In genomic region chr2:145257332-145257731, GRCm38 (mm10) we compare ENCODE assay signal across 8 mouse cellular contexts.
DNase-seq lines count a peak whose midpoint lies in the region; ATAC-seq and TF ChIP-seq lines count a peak whose summit lies in the region.

No protein-coding gene starts in this region.

- H3K27ac ChIP-seq in embryonic facial prominence, embryonic 14.5 days (replicated peaks; ENCODE audit: low read depth, low read length): no peak overlapping the region
- no peak overlapping the region for H3K27ac ChIP-seq in embryonic facial prominence, embryonic 10.5 days (replicated peaks)
- no peak overlapping the region for H3K27ac ChIP-seq in heart, postnatal 0 days (ENCODE audit: low read depth)
- no peak overlapping the region for H3K27ac ChIP-seq in hindbrain, embryonic 10.5 days

- H3K4me2 ChIP-seq in embryonic facial prominence, embryonic 14.5 days (ENCODE audit: low read depth, low read length): no peak overlapping the region
- H3K4me2 ChIP-seq in heart, postnatal 0 days (ENCODE audit: low read depth, low read length): no peak overlapping the region

- no peak overlapping the region for H3K4me3 ChIP-seq in embryonic facial prominence, embryonic 14.5 days (ENCODE audit: low read depth, low read length)
- H3K4me3 ChIP-seq in embryonic facial prominence, embryonic 10.5 days: no peak overlapping the region
- no peak overlapping the region for H3K4me3 ChIP-seq in heart, postnatal 0 days (ENCODE audit: low read depth, low read length)
- no peak overlapping the region for H3K4me3 ChIP-seq in lung, adult 2 months (replicated peaks; ENCODE audit: extremely low read depth, low read depth, low read length)
- no peak overlapping the region for H3K4me3 ChIP-seq in hindbrain, embryonic 10.5 days

- H3K9ac ChIP-seq in embryonic facial prominence, embryonic 14.5 days (ENCODE audit: low read depth, low read length): no peak overlapping the region
- H3K9ac ChIP-seq in heart, postnatal 0 days (replicated peaks; ENCODE audit: low read depth, low read length): no peak overlapping the region

- H3K4me1 ChIP-seq in embryonic facial prominence, embryonic 14.5 days (ENCODE audit: control insufficient read depth, insufficient read depth, low read length): no peaks in the 10 kb centered on the region
- H3K4me1 ChIP-seq in embryonic facial prominence, embryonic 10.5 days: no peaks in the 10 kb centered on the region
- H3K4me1 ChIP-seq in heart, postnatal 0 days (ENCODE audit: control insufficient read depth, insufficient read depth): no peaks in the 10 kb centered on the region
- H3K4me1 ChIP-seq in lung, adult 2 months (ENCODE audit: control insufficient read depth, insufficient read depth, low read length): no peaks in the 10 kb centered on the region
- H3K4me1 ChIP-seq in hindbrain, embryonic 10.5 days (replicated peaks): no peaks in the 10 kb centered on the region

- no peak for TF ChIP-seq CTCF in heart, postnatal 0 days (IDR thresholded peaks at IDR 0.05; ENCODE audit: low read depth)
- no peak for TF ChIP-seq CTCF in lung, adult 2 months (IDR thresholded peaks at IDR 0.05; ENCODE audit: insufficient read depth, low read length)

- ATAC-seq in embryonic facial prominence, embryonic 14.5 days (ENCODE audit: low read depth): no peak
- no peak for ATAC-seq in heart, postnatal 0 days (ENCODE audit: insufficient read depth, low read depth)
- ATAC-seq in megakaryocyte, adult 5-6 weeks (ENCODE audit: poor library complexity, severe bottlenecking): no peak

- TF ChIP-seq POLR2A in lung, adult 2 months (IDR thresholded peaks at IDR 0.05; ENCODE audit: borderline replicate concordance, extremely low read depth, low read depth, low read length): no peak

- H3K9me3 ChIP-seq in embryonic facial prominence, embryonic 14.5 days (ENCODE audit: control insufficient read depth, low read length): no peaks in the 10 kb centered on the region
- H3K9me3 ChIP-seq in embryonic facial prominence, embryonic 10.5 days: no peaks in the 10 kb centered on the region
- H3K9me3 ChIP-seq in heart, postnatal 0 days (replicated peaks; ENCODE audit: control insufficient read depth, low read length): no peaks in the 10 kb centered on the region
- no peaks in the 10 kb centered on the region for H3K9me3 ChIP-seq in hindbrain, embryonic 10.5 days

- no peaks in the 10 kb centered on the region for H3K36me3 ChIP-seq in embryonic facial prominence, embryonic 14.5 days (ENCODE audit: control insufficient read depth, insufficient read depth, low read length)
- H3K36me3 ChIP-seq in embryonic facial prominence, embryonic 10.5 days (replicated peaks): no peaks in the 10 kb centered on the region
- no peaks in the 10 kb centered on the region for H3K36me3 ChIP-seq in heart, postnatal 0 days (replicated peaks; ENCODE audit: control insufficient read depth, insufficient read depth, low read length)
- H3K36me3 ChIP-seq in hindbrain, embryonic 10.5 days: no peaks in the 10 kb centered on the region

- H3K27me3 ChIP-seq in embryonic facial prominence, embryonic 14.5 days (replicated peaks; ENCODE audit: control insufficient read depth, insufficient read depth, low read length): no peaks in the 10 kb centered on the region
- H3K27me3 ChIP-seq in embryonic facial prominence, embryonic 10.5 days (replicated peaks; ENCODE audit: low read depth, poor library complexity, severe bottlenecking): no peaks in the 10 kb centered on the region
- no peaks in the 10 kb centered on the region for H3K27me3 ChIP-seq in heart, postnatal 0 days (ENCODE audit: control insufficient read depth, insufficient read depth, low read length)
- no peaks in the 10 kb centered on the region for H3K27me3 ChIP-seq in hindbrain, embryonic 10.5 days (ENCODE audit: insufficient read depth, poor library complexity, severe bottlenecking)

- WGBS in embryonic facial prominence, embryonic 14.5 days: 45% methylated on average over 3 of the region's 3 CpGs
- 89% methylated on average over 3 of the region's 3 CpGs for WGBS in embryonic facial prominence, embryonic 10.5 days
- 27% methylated on average over 3 of the region's 3 CpGs for WGBS in heart, postnatal 0 days
- 25% methylated on average over 3 of the region's 3 CpGs for WGBS in lung, adult 2 months
- WGBS in hindbrain, embryonic 10.5 days: 83% methylated on average over 3 of the region's 3 CpGs

- TF ChIP-seq EP300 in heart, postnatal 0 days (IDR thresholded peaks at IDR 0.05; ENCODE audit: low read depth): no peak

- DNase-seq in embryonic facial prominence, embryonic 14.5 days (ENCODE audit: low spot score): peak; percentile 50
- no peak for DNase-seq in embryonic facial prominence, embryonic 10.5 days (ENCODE audit: low spot score)
- peak; percentile 81 for DNase-seq in adrenal gland, postnatal 14 days
- peak; percentile 21 for DNase-seq in heart, postnatal 0 days (ENCODE audit: low spot score)
- DNase-seq in lung, adult 2 months: peak; percentile 28
- no peak for DNase-seq in spleen, postnatal 10 days (ENCODE audit: low spot score in 2 of 2)
- no peak for DNase-seq in hindbrain, embryonic 10.5 days (ENCODE audit: low spot score)

Comparison
In these comparisons a context has a peak if more than half of its experiments do, and no peak if none do; other contexts are left out.
1. DNase-seq: peak in embryonic facial prominence, embryonic 14.5 days (single experiment), adrenal gland, postnatal 14 days (single experiment), heart, postnatal 0 days (single experiment) and lung, adult 2 months (single experiment); none in embryonic facial prominence, embryonic 10.5 days (single experiment), spleen, postnatal 10 days (0 of 2) and hindbrain, embryonic 10.5 days (single experiment).